Mouse (Mus musculus): Measurements from ENCODE around the gene Myh7.
"Not testable (repeated sequence)": the region's sequence is repeated elsewhere in the genome, so short reads cannot be mapped to it uniquely, and the experiment has no call there.

Gene Myh7

GRCm38 (mm10) chr14:54968344-54968743, 26.1 kb downstream of the Myh7 start:
- DNase-seq (ENCODE audit: low spot score in 2 of 2): no peak

- no peak for DNase-seq (ENCODE audit: low spot score in 2 of 2)
Measured at GRCm38 (mm10) chr14:54967874-54968273, 26.6 kb downstream of the Myh7 start.

- no peak for DNase-seq (ENCODE audit: low spot score in 2 of 2)
Measured at GRCm38 (mm10) chr14:54966320-54966977, 28.0 kb downstream of the Myh7 start, which contains the start of gene Myh6. Gene Myh6 (minus strand): TSS chr14:54966927.

GRCm38 (mm10) chr14:54965631-54966030, 28.8 kb downstream of the Myh7 start:
- no peak for DNase-seq (ENCODE audit: low spot score in 2 of 2)

GRCm38 (mm10) chr14:54965044-54965443, 29.4 kb downstream of the Myh7 start:
- no peak for DNase-seq (ENCODE audit: low spot score in 2 of 2)

GRCm38 (mm10) chr14:54963727-54964126, 30.7 kb downstream of the Myh7 start:
- DNase-seq (ENCODE audit: low spot score in 2 of 2): no peak

GRCm38 (mm10) chr14:54962714-54963113, 31.7 kb downstream of the Myh7 start:
- DNase-seq (ENCODE audit: low spot score in 2 of 2): no peak

GRCm38 (mm10) chr14:54961487-54961886, 32.9 kb downstream of the Myh7 start:
- no peak for DNase-seq (ENCODE audit: low spot score in 2 of 2)

- no peak for DNase-seq (ENCODE audit: low spot score in 2 of 2)
Measured at GRCm38 (mm10) chr14:54960769-54961168, 33.7 kb downstream of the Myh7 start.

- DNase-seq (ENCODE audit: low spot score in 2 of 2): not testable (repeated sequence)
Measured at GRCm38 (mm10) chr14:54959853-54960613, 34.4 kb downstream of the Myh7 start.

- no peak for DNase-seq (ENCODE audit: low spot score in 2 of 2)
Measured at GRCm38 (mm10) chr14:54959197-54959596, 35.2 kb downstream of the Myh7 start.

- no peak for DNase-seq (ENCODE audit: low spot score in 2 of 2)
Measured at GRCm38 (mm10) chr14:54958503-54958902, 35.9 kb downstream of the Myh7 start.

- no peak for DNase-seq (ENCODE audit: low spot score in 2 of 2)
Measured at GRCm38 (mm10) chr14:54956533-54956932, 37.9 kb downstream of the Myh7 start.

- no peak for DNase-seq (ENCODE audit: low spot score in 2 of 2)
Measured at GRCm38 (mm10) chr14:54955481-54955880, 38.9 kb downstream of the Myh7 start.

- DNase-seq (ENCODE audit: low spot score in 2 of 2): no peak
Measured at GRCm38 (mm10) chr14:54954474-54954873, 40.0 kb downstream of the Myh7 start.

- DNase-seq (ENCODE audit: low spot score in 2 of 2): no peak
Measured at GRCm38 (mm10) chr14:54953664-54954206, 40.7 kb downstream of the Myh7 start.

GRCm38 (mm10) chr14:54951587-54951986, 42.8 kb downstream of the Myh7 start:
- DNase-seq (ENCODE audit: low spot score in 2 of 2): no peak

GRCm38 (mm10) chr14:54950493-54950892, 43.9 kb downstream of the Myh7 start:
- DNase-seq (ENCODE audit: low spot score in 2 of 2): no peak

GRCm38 (mm10) chr14:54948781-54949180, 45.6 kb downstream of the Myh7 start:
- no peak for DNase-seq (ENCODE audit: low spot score in 2 of 2)

- not testable (repeated sequence) for DNase-seq (ENCODE audit: low spot score in 2 of 2)
Measured at GRCm38 (mm10) chr14:54947008-54947407, 47.4 kb downstream of the Myh7 start.

- no peak for DNase-seq (ENCODE audit: low spot score in 2 of 2)
Measured at GRCm38 (mm10) chr14:54945975-54946704, 48.3 kb downstream of the Myh7 start.

- DNase-seq (ENCODE audit: low spot score in 2 of 2): no peak
Measured at GRCm38 (mm10) chr14:54944939-54945338, 49.5 kb downstream of the Myh7 start.
